Mouse (Mus musculus) cerebellum, postnatal 25 days (tissue): Measurements from ENCODE around the gene Ccdc106.
"Not testable (repeated sequence)": the region's sequence is repeated elsewhere in the genome, so short reads cannot be mapped to it uniquely, and the experiment has no call there.

Experiments used
- DNase-seq, 2 experiments: peaks; one replicate each; pipeline ENCODE4 v3.0.0; 2021; ENCODE audit warnings: mixed read lengths in 2 of 2

Gene Ccdc106

DNA sequence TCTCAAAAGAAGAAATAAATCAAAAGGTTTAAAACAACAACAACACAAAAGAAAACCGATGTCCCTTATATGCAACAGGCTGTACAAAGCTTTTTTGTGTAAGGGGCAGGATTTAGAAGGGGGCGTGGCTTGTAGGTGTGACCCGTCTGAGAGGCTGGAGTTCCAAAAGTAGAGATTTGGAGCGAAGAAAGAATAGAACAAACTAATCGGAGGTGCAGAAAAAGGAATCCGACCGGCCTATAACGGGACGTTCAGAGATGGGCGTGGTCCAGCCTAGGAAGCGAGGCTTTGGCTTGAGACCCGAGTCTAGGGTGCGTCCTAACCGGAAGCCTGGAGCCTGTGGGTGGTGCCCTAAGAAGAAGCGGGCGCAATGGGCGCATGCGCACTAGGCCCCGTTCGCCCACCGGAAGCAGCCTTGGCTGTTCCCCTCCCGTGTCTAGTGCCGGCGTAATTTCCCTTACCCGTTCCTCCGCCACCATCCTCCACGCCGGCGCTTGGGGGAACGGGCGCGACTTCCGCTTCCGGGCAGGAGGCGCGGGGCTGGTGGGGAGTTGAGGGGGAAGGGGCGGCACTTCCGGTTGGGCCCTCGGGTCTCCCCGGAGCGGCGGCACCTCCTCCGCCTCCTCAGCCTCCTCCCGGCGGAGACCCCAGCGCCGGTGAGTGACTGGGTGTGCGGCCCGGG is at the start of gene Ccdc106, which contains the start of gene Zfp865:
Gene Ccdc106 (plus strand): TSS at position 554 of the 682 bp plus-strand sequence.
Gene Zfp865 (plus strand): TSS at position 377 of the 682 bp plus-strand sequence.
- peak; percentile 96 to 99 for DNase-seq

DNA sequence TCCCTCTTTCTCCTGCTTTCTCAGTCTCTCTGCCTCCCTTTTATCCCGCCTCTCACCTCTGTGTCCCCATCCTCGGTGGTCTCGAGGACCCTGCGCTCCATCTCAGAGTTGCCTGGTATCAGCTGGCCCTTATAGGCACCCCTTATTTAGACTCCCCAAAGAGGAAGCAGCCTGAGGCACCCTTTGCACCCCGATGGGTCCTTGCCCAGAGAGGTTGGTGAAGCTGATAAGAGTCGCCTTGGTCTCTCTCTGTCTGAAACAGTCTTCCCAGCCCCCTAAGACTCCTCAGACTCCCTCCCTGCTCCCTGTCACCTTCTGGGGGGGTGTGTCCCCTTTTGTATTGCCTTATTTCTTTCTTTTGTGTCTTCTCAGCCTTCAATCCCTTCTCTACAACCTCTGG is 49.3 kb upstream of the Ccdc106 start, which contains the start of gene Sbk3:
Gene Sbk3 (minus strand): TSS at position 101 of the 400 bp plus-strand sequence.
- DNase-seq, result no peak

DNA sequence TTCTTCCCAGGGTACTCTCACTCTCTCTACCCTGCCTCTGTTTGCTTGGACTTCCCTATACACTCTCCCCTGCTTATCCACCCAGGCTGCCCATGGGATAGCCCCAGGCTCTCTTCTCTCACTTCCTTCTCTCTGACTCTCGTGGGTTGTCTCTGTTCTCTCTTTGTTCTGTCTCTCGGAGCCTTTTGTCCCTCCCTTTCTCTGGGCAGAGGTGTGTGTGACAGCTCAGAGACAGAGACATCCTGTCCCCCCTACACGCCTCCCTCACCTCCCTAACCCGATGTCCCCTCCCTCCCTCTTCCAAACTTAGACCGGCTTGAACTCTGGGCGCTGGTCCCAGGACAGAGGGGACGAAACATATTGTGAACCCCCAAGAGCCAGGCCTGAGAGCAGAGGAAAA is 48.6 kb upstream of the Ccdc106 start:
- DNase-seq, result no peak

DNA sequence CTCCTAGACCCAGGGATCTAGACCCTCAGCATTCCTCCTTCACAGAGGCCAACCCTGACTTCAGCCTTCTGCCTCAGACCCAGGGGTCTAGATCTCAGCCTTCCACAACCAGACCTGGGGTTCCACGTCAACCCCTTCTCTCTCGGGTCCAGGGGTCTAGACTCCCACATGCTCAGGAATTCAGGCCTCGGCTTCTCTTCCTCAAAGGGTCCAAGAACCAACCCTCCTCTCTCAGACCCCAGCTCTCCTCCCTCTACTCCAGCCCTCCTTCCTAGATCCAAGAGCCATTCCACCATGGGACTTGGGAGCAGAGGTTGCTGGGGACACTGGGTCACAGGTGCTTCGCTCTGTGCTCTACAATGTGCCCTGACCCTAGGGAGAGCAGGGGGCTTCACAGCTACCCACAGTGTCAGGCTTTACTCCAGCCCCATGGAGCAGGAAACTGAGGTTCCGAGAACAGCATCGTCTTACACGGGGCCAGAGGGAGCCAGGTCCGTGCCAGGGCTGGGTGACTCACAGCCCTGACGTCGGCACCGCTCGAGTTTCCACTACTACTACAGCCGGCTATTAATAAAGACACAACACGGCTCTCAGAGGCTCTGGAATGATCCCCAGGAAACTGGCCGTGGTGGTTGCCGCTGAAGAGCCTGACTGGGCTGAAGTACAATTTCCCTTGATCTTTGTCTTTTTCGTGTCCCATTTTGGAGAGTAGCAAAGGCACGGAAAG is 47.9 kb upstream of the Ccdc106 start:
- DNase-seq, result no peak

DNA sequence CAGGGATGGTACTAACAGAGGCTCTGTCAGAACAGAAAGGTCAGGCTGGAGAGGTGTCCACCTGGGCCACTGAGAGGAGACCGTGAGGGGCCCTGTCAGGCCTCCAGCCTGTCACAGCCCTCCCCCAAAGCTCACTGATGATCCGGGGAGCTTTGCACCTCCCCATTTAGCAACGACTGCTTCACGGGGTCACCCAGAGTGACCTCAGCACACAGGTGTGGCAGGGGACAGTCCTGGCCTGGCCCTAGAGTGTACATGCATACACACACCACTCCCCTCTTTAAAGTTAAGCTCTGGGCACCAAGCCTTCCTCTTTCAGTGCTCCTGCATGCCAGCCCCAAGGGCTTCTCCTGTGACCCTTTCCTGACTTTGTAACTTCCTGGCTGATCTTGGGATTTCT is 44.9 kb upstream of the Ccdc106 start:
- no peak for DNase-seq

DNA sequence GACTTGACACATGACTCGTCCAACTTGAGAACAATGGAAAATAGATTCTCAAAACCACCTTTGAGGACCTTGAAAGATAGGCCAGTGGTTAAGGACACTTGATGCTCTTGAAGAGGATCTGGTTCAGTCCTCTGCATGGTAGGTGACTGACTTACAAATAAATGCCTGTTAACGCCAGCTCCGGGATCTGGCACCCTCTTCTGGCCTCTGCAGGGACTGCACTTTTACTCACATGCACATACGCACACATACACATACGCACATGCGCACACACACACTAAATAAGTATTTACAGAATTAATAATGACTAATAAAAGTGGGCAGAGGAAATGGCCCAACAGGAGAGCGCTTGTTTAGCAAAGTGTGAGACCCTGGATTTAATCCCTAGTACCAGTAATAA is 43.5 kb upstream of the Ccdc106 start:
- DNase-seq, result no peak

DNA sequence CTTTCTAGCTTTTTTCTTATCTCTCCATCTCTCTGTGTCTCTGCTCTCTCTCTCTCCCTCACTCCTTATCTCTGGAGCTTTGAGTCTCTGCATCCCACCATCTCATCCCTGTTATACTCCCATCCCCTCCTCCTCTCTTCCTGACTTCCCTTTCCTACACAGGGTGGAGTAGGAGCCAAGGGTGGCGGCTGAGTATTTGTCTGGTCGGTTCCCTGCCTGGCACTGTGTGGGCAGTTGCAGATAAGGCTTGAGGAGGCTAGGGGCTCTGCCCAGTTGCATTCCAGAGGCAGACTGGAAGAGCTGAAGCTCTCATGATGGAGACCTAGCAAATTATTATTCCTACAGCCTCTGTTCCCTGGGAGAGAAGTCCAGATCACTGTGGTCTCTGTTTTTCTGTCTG is 32.1 kb upstream of the Ccdc106 start:
- no peak for DNase-seq

DNA sequence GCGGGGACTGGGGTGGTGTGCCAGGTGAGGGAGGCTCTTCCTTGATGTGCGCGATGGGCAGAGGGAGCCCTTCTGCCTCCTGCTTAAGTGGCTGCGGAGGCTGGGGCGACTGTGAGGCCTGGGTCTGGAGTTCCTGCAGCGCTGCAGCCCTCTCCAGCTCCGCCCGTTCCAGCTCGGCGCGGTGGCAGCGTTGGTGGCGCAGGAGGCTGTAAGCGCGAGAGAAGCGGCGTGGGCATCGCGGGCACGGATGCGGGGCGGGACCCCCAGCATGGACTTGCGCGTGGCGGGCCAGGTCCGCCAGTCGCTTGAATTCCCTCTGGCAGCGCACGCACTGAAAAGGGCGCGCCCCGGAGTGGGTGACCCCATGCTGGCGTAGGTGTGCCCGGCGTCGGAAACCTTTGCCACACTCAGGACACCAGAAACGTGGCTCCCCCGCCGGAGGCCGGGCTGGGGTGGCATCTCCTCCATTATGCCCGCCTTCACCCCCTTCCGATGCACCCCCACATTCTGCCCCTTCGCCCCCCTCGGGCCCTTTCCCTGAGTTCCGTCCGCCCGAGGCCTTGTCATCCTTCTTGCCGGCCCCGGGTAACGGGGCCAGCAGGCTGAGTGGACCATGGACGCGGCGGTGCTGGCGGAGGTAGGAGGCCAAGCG is 26.9 kb upstream of the Ccdc106 start:
- peak; percentile 34 to 52 for DNase-seq

DNA sequence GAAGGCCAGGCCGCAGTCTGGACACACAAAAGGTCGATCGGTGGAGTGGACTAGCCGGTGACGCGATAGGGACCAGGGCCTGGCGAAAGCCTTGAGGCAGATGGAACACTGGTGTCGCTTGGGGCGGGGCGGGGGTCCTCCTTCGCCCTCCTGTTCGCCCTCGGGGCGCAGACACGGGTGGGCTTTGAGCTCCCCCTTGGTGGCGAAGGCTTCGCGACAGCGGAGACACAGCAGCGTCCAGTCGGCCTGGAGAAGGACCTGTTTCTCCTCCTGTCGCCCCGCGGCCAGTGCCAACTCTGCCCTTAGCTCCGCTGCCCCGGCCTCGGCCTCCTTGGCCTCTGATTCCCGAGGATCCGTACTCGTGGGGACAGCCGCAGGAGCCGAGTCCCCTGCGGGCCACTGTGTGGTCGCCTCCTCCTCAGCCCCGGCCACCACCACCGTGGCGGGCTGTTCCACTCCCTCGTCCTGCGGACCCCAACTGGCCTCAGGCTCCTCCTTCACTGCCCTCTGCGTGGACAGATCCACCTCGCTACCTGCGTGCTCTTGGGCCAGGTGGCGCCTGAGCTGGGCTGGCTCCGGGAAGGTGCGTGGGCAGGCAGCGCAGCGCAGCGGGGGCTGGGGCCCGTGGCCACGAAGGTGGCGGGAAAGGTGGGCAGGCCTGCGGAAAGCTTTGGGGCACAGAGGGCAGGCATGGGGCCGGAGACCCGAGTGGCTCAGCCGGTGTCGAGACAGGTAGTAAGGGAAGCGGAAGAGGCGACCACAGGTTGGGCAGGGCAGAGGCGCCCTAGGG is 26.2 kb upstream of the Ccdc106 start:
- peak; percentile 60 to 71 for DNase-seq

DNA sequence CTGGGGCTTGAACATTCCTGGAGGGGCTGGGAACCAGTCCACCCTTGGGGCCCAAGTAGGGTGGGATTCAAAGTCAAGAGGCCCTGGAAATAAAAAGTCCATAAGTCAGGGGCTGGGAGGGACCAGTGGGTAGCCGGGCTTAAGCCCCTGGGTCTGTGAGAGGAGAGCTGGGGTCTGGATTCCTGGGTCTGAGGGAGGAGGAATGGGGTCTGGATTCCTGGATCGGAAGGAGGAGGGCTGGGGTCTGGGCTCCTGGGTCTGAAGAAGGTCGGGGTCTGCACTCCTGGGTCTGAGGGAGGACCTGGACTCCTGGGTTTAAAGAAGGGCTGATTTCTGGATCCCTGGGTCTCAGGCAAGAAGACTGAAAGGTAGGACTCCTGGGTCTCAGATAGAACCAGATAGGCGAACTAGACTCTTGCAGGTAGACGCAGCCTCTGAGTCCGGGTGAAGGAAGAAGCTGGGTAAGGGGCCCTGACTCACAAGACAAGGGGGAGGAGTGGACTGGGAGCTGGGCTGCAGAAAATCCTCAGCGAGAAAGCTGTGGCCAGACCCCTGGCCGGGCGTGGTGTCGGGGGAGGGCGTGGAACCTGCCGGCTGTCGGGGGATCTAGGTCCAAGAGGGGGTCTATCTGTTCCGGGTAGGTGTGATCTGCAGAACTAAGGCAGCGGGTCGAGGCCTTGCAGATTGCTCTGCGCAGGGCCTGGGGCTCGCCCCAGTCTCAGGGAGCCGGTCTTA is 24.9 kb upstream of the Ccdc106 start:
- DNase-seq, result no peak

DNA sequence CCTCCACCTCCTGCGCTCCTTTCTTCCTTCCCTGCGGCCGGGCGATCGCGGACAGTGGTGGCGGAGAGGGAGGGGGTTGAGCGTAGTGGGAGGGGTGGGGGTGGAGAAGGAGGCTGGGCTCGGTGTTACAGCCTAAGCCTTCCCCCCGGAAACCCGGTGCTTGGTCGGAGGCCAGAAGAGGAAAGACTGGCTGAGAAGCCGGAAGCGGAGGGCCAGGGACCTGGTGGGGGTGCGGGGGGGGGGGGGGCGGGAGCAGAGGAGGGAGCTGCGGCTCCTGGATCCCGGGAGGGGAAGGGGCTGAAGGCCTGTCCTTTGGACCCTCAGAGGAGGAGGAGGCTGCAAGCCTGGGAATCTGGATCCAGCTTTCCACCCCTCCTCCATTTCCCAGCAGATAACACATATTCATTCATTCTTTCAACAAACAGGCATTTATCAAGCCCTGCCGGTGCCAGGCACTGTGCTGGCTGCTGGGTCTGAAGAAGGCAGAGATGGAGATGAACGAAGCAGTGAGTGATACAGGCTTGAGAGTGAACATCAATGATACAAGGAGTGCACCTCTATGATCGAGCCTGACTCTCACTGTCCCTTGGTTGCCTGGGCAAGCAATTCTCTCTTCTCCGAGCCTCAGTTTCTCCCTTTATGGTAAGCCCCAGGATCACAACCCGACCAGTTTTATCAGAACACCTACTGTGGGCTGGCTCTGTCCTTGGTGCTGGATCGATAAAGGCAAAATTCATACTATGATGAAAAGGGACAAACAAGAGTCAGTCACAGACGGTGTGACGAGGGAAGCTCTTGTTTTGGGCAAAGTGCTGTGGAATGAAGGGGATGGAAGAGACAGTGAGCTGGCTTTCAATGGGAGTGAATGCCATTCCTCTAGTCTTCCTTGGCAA is 24.1 kb upstream of the Ccdc106 start, which contains the start of gene Zfp579:
Gene Zfp579 (minus strand): TSS at position 156 of the 893 bp plus-strand sequence.
- peak; percentile 98 for DNase-seq

DNA sequence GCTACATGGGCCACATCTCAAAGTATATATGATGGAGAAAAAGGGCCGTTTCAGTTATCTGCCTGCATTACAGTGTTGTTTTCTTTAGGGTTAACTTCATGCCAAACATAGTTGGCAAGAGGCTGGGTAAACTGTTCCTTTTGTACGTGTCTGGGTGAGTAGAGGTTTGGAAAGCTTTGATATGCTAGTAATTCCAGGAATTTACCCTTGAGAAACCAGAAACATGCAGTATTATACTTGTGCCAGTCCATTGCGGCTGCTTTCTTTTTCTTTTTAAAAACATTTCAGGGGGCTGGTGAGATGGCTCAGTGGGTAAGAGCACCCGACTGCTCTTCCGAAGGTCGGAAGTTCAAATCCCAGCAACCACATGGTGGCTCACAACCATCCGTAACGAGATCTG is 23.4 kb upstream of the Ccdc106 start:
- DNase-seq, result no peak

DNA sequence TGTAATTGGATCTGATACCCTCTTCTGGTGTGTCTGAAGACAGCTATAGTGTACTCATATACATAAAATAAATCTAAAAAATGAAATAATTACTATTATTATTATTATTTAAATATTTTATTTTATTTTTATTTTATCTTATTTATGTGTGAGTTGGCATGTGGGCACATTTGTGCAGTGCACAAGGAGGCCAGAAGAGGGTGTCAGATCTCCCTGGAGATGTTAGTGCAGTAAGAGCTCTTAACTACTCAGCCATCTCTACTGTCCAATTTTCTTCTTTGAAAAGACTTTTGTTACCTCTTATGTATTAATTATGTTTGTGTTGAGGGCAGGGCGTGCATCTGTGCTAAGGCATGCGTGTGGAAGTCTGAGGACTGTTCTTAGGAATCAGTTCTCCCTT is 20.5 kb upstream of the Ccdc106 start:
- DNase-seq, result peak in 1 of 2 experiments; percentile 47

DNA sequence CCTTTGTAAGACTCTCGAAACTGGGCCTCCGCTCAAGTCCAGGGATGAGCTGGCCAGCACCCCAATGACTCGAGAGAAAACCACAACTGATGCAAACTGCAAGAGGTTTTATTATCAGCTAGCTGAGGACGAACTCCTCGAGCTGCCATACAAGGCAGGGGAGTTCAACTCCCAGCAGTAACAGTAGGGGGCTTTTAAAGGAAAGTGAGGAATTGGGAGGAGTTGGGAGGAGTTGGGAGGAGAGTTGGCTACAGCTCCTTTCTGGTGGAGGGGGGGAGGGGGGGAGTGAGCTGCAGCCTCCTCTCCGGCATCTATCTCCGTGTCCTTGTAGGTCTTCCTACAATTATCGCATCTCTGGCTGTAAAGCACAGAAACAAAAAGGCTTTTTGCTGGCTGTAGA is 17.5 kb upstream of the Ccdc106 start:
- not testable (repeated sequence) for DNase-seq

DNA sequence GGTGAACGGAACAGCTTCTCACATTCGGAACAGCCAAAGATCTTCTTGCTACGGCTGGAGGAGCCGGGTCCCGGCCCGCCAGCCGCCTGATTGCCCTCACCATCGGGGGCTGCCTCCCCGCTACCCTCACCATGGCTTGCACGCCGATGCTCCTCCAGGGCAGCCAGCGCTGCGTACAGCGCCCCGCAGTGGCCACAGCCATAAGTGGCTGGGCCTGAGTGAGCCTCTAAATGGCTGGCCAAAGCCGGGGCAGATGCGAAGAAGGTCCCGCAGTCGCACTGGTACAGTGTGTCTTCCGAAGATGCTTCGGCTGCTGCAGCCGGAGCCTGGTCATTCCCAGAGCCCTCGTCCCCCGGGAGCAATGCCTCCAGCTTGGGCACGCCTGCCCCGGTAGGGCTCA is 12.1 kb upstream of the Ccdc106 start:
- no peak for DNase-seq

DNA sequence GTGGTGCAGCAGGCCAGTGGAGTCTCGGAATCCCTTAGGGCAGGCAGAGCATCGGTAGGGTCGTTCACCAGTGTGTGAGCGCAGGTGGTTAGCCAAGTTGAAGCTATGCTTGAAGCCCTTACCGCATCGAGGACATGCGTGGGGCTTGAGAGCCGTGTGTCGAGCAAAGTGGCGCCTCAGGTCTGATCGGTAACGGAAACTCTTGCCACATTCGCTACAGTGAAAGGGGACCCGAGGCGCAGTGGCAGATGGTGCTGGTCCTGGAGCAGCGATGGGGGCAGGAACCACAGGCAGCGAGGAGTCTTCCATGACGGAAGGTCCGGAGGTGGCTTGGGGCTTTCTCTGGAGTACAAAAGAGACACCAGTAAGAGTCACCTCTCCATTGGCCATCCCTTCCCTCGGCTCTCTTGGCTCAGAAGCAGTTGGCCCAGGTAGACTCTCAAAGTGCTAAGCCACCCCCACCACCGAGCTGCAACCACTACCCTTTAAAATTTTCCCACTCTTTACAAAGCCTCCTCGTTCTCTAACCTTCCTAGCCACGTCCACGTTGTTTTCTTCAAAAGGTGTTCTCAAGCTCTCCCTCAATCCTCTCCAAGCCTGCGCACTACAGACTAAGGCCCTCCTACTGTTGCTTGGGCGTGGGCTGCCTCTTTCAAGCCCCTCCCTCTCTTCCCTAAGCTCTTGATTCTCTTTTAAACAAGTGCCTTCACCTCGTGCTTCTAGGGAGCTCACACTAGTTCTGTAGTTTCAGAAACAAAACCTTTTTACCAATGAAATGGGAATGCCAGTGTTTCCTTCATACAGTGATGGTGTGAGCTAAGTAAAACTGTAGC is 7.5 kb upstream of the Ccdc106 start:
- DNase-seq, result no peak

DNA sequence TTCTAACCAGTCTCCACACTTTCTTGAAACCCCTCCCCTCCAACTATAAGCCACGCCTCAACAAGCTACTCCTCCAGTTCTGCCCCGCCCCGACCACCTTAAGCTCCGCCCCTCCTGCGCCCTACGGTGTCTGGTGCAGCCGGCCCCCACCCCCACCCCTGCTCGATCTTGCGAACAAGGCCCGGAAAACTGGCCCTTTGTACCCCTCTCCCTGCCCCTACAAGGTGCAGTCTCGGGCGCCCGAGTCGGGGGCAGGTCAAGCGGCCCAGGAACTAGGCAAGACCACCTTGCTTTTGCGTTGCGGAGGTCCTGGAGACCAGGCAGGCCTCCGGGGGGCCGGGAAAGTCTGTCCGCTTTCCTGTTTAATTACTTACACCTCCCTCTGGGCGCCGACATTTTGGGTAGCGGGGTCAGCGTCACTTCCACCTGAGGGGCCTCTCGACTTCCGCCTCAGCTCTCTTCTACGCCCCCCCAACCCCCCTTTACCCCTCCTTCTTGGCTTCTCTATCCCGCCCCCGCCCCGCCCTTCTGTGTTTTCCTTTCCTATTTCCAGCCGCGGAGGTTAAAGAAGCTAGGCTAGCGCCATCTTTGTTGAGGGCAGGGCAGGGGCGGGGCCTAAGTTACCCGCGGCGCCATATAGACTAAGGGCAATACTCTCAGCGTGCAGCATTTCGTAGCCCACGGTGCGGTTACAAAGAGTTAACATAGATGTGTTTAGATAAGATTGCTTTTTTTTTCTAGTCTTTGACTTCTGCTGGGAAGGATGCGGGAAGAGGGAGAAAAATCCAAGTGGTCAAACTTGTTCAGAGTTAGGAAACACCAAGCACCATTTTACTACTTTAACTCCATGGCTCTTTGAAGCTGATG is 5.9 kb upstream of the Ccdc106 start, which contains the start of the genes Zfp524 and Fiz1:
Gene Zfp524 (plus strand): TSS at position 165 of the 867 bp plus-strand sequence.
Gene Fiz1 (minus strand): TSS at position 447 of the 867 bp plus-strand sequence.
- DNase-seq, result peak; percentile 97

DNA sequence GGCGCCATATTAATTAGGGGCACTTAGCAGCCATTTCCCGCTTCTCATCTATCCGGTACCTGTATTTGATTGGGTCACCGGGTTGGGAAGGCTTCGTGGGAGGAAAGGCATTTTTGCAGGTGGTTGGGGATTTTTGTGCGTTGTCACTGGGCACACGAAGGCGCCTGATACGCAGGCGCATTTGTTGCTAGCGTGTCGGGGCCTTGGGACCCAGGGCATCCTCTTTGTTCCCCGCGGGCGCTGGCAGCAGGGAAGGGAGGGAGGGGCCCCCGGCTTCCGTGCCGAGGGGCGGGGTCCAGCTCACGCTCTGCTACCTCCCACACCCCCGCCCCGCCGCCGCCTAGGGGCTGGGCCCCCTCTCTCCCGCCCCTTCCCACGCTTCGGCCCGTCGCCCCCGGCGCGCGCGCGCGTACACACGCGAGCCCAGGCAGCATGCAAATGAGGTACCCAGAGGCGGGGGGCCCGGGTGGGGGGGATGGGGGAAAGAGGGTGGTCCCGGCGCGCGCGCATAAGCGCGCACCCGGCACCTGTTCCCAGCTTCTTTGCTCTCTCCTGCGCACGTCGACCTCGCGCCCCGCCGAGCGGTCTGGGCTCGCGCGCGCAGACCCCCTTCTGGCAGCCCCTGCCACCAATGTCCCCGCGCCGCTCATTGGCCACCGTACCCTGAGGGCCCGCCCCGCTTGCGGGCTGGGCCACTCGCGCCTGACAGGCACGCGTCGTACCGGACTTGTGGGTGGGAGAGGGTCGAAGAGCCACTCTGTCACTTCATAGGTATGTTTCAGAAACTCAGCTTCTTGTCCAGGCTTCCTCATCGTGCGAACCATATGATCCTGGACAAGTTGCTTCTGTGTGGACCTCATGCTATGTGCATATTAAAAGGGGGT is 5.0 kb upstream of the Ccdc106 start, which contains the start of gene Gm44973:
Gene Gm44973 (plus strand): TSS at position 379 of the 884 bp plus-strand sequence.
- peak; percentile 93 to 96 for DNase-seq
